Mouse (Mus musculus): Measurements from ENCODE around the gene Ube2l3.

- TF ChIP-seq POLR2A (IDR thresholded peaks at IDR 0.05; ENCODE audit: extremely low read depth, insufficient read depth, low read length) (no peak), CTCF (IDR thresholded peaks at IDR 0.05; ENCODE audit: extremely low read depth, insufficient read depth, low read length) (no peak)
Measured at GRCm38 (mm10) chr16:17179706-17180105, 22.7 kb downstream of the Ube2l3 start.

Measured in cortical plate, adult 2 months (tissue).